Mouse (Mus musculus): ENCODE data around the gene Rfx5. TPM values are rescaled to one million over a fixed set of nuclear protein-coding genes. Genes with fewer than 3 reads are reported as not detected.
"Not testable (repeated sequence)": the region's sequence is repeated elsewhere in the genome, so short reads cannot be mapped to it uniquely, and the experiment has no call there.

Rfx5 gene
- polyA plus RNA-seq, 1 experiment from 2014 or later = 10.8 TPM

GRCm38 (mm10) chr3:94943706-94944105, 10.2 kb upstream of the Rfx5 start:
- not testable (repeated sequence) for H3K27me3 ChIP-seq (ENCODE audit: low read depth, poor library complexity, severe bottlenecking); H3K36me3 ChIP-seq; H3K4me1 ChIP-seq; H3K27ac ChIP-seq; H3K4me3 ChIP-seq; DNase-seq (ENCODE audit: low spot score); H3K9me3 ChIP-seq (replicated peaks)
- WGBS = 30% methylated on average over 4 of the region's 4 CpGs

- H3K27ac ChIP-seq = no peak overlapping the region
- H3K36me3 ChIP-seq = 0 out of 2 replicates have a peak, but pooled peaks cover 4% of the 10 kb centered on the region
- no peaks in the 10 kb centered on the region for H3K9me3 ChIP-seq (replicated peaks)
- no peaks in the 10 kb centered on the region for H3K27me3 ChIP-seq (ENCODE audit: low read depth, poor library complexity, severe bottlenecking)
- no peak for DNase-seq (ENCODE audit: low spot score)
- H3K4me3 ChIP-seq = no peak overlapping the region
- 70% methylated on average over 3 of the region's 3 CpGs for WGBS
- H3K4me1 ChIP-seq = peaks cover 6% of the 10 kb centered on the region
These were observed 5.7 kb upstream of the Rfx5 start for GRCm38 (mm10) chr3:94948066-94948614.

- no peak overlapping the region for H3K27ac ChIP-seq
- DNase-seq (ENCODE audit: low spot score) = no peak
- no peak overlapping the region for H3K4me3 ChIP-seq
- H3K9me3 ChIP-seq (replicated peaks) = no peaks in the 10 kb centered on the region
- no peaks in the 10 kb centered on the region for H3K27me3 ChIP-seq (ENCODE audit: low read depth, poor library complexity, severe bottlenecking)
- H3K4me1 ChIP-seq = peaks cover 9% of the 10 kb centered on the region
- 0 out of 2 replicates have a peak, but pooled peaks cover 4% of the 10 kb centered on the region for H3K36me3 ChIP-seq
- WGBS = 87% methylated on average over 3 of the region's 3 CpGs
These were observed 4.2 kb upstream of the Rfx5 start for GRCm38 (mm10) chr3:94949645-94950044.

- H3K9me3 ChIP-seq (replicated peaks) = no peaks in the 10 kb centered on the region
- DNase-seq (ENCODE audit: low spot score) = no peak
- H3K36me3 ChIP-seq = peaks cover 32% of the 10 kb centered on the region
- WGBS = 64% methylated on average over 5 of the region's 5 CpGs
- H3K27ac ChIP-seq = peak overlapping the region; percentile 98
- peaks cover 16% of the 10 kb centered on the region for H3K4me1 ChIP-seq
- peak overlapping the region; percentile 84 for H3K4me3 ChIP-seq
- no peaks in the 10 kb centered on the region for H3K27me3 ChIP-seq (ENCODE audit: low read depth, poor library complexity, severe bottlenecking)
These were observed 1.1 kb upstream of the Rfx5 start for GRCm38 (mm10) chr3:94952806-94953205.

DNA sequence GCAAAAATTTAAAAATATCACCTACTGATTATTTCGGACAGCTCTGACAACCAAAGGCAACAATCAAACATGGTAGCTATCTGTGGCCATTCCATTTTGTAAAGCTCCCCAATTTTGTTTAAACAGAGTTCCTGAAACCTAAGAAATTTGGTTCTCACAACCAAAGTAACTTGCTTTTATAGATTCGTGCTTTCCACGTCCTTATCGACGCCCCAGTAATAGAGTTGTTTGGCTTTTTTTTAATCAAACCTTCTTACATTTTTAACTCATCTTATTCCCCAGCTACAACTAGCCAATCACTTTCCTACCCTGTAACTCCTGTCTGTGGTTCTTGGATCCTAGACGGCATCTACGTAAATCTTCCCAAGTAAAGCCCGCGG, 501 bp upstream of the Rfx5 start:
- no peaks in the 10 kb centered on the region for H3K27me3 ChIP-seq (ENCODE audit: low read depth, poor library complexity, severe bottlenecking)
- peaks cover 16% of the 10 kb centered on the region for H3K4me1 ChIP-seq
- peaks cover 38% of the 10 kb centered on the region for H3K36me3 ChIP-seq
- peak overlapping the region; percentile 98 for H3K27ac ChIP-seq
- no peaks in the 10 kb centered on the region for H3K9me3 ChIP-seq (replicated peaks)
- DNase-seq (ENCODE audit: low spot score) = no peak
- H3K4me3 ChIP-seq = peak overlapping the region; percentile 84
- 27% methylated on average over 9 of the region's 9 CpGs for WGBS

GRCm38 (mm10) chr3:94958295-94958694, 4.4 kb downstream of the Rfx5 start:
- peaks cover 44% of the 10 kb centered on the region for H3K36me3 ChIP-seq
- no peaks in the 10 kb centered on the region for H3K9me3 ChIP-seq (replicated peaks)
- no peaks in the 10 kb centered on the region for H3K27me3 ChIP-seq (ENCODE audit: low read depth, poor library complexity, severe bottlenecking)
- WGBS = 93% methylated on average over 8 of the region's 8 CpGs
- DNase-seq (ENCODE audit: low spot score) = no peak
- H3K4me3 ChIP-seq = no peak overlapping the region
- H3K4me1 ChIP-seq = peaks cover 15% of the 10 kb centered on the region
- no peak overlapping the region for H3K27ac ChIP-seq

DNA sequence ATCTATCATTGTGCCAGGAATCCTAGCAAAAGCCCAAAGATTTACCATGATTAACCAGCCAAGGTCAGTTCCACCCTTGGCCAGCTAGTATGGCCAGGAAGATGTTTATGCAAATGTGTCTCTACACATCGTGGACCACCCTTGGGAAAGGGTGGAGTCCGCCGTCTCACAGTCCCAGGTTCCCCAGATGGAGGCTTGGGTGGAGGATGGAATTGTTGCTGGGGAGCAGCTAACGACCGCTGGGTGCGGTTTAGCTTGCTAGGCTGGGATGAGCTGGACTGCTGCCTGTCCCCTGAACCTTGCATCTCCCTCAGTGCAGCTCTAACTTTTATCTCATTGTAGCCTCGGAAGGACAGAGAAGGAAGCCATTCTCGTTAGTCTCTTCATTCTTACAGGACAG, 6.0 kb downstream of the Rfx5 start:
- Histone ChIP-seq H3K9me3 (replicated peaks) (no peaks in the 10 kb centered on the region), H3K27me3 (ENCODE audit: low read depth, poor library complexity, severe bottlenecking) (no peaks in the 10 kb centered on the region), H3K4me3 (no peak overlapping the region), H3K4me1 (peaks cover 10% of the 10 kb centered on the region), H3K27ac (no peak overlapping the region), H3K36me3 (peaks cover 44% of the 10 kb centered on the region)
- whole genome bisulfite sequencing = 51% methylated on average over 8 of the region's 8 CpGs
- no peak for DNase-seq (ENCODE audit: low spot score)

GRCm38 (mm10) chr3:94960322-94960721, 6.4 kb downstream of the Rfx5 start:
- H3K4me1 ChIP-seq = peaks cover 5% of the 10 kb centered on the region; the same call in 1 of the 2 replicates
- peaks cover 41% of the 10 kb centered on the region for H3K36me3 ChIP-seq
- H3K27ac ChIP-seq = no peak overlapping the region
- H3K4me3 ChIP-seq = no peak overlapping the region
- WGBS = 59% methylated on average over 5 of the region's 5 CpGs
- no peak for DNase-seq (ENCODE audit: low spot score)
- H3K9me3 ChIP-seq (replicated peaks) = no peaks in the 10 kb centered on the region
- no peaks in the 10 kb centered on the region for H3K27me3 ChIP-seq (ENCODE audit: low read depth, poor library complexity, severe bottlenecking)

DNA sequence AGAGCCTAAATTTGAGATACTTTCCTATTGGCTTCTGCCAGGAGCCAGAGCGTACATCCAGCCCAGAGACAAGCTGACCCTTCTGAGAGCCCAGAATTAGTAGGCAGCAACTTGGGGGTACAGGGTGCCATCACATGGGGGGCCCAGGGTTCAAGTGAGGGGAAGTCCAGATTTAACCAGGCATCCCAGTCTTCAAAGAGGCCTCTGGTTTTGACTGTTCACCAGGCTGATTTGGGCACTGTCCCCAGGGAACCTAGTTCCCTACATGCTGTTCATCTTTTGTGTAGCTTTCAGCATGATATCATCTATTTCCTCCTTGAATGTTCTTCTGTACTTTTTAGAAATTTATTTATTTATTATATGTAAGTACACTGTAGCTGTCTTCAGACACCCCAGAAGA, 11.1 kb downstream of the Rfx5 start:
- DNase-seq (ENCODE audit: low spot score) = no peak
- Histone ChIP-seq H3K4me3 (no peak overlapping the region), H3K4me1 (0 out of 2 replicates have a peak, but pooled peaks cover 4% of the 10 kb centered on the region), H3K9me3 (replicated peaks) (no peaks in the 10 kb centered on the region), H3K27ac (no peak overlapping the region), H3K27me3 (ENCODE audit: low read depth, poor library complexity, severe bottlenecking) (no peaks in the 10 kb centered on the region), H3K36me3 (no peaks in the 10 kb centered on the region)
- WGBS = 81% methylated on average over 1 of the region's 1 CpGs

DNA sequence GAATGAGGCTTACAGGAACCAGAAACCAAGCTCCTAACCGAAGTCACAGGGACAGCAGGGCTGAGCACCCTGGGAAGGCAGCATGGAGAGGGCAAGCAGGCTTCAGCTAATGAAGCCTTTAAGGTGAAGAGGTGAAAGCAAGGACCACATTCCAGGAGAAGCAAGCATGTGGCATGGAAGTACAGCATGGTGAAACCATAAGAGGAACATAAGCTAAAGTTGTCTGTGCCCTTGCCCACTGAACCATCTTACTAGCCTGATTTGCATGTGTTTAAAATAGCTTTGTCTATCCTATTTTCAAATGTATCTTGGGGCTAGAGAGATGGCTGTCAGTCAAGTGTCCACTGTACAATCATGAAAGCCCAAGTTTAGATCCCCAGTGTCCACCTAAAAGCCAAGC, 12.0 kb downstream of the Rfx5 start:
- no peaks in the 10 kb centered on the region for H3K9me3 ChIP-seq (replicated peaks)
- H3K36me3 ChIP-seq = no peaks in the 10 kb centered on the region
- H3K27me3 ChIP-seq (ENCODE audit: low read depth, poor library complexity, severe bottlenecking) = no peaks in the 10 kb centered on the region
- WGBS = 78% methylated on average over 1 of the region's 1 CpGs
- no peak overlapping the region for H3K4me3 ChIP-seq
- H3K27ac ChIP-seq = no peak overlapping the region
- DNase-seq (ENCODE audit: low spot score) = no peak
- H3K4me1 ChIP-seq = no peaks in the 10 kb centered on the region

- Histone ChIP-seq H3K4me1 (peaks cover 11% of the 10 kb centered on the region), H3K9me3 (replicated peaks) (no peaks in the 10 kb centered on the region), H3K36me3 (peaks cover 8% of the 10 kb centered on the region), H3K4me3 (no peak overlapping the region), H3K27ac (no peak overlapping the region), H3K27me3 (ENCODE audit: low read depth, poor library complexity, severe bottlenecking) (no peaks in the 10 kb centered on the region)
- 92% methylated on average over 3 of the region's 3 CpGs for WGBS
- DNase-seq (ENCODE audit: low spot score) = no peak
These were observed 18.7 kb downstream of the Rfx5 start for GRCm38 (mm10) chr3:94972552-94972951.

DNA sequence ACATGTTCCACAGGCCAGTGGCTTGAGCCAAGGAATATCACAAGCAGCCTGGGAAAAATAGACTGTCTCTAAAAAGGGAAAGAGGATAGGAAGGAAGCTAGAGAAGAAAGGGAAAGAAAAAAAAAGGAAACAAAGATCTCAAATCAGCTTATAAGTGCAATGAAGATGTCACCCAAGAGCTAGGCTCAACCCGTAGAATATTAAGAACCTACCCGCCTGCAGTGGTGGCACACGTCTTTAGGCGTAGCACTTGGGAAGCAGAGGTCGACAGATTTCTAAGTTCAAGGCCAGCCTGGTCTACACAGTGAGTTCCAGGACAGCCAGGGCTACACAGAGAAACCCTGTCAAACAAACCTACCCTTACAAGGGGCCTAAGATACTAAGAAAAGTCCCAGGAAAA, 19.7 kb downstream of the Rfx5 start:
- peaks cover 11% of the 10 kb centered on the region for H3K4me1 ChIP-seq
- H3K36me3 ChIP-seq = peaks cover 18% of the 10 kb centered on the region
- H3K9me3 ChIP-seq (replicated peaks) = no peaks in the 10 kb centered on the region
- WGBS = 88% methylated on average over 5 of the region's 5 CpGs
- peak overlapping the region; percentile 91 for H3K4me3 ChIP-seq
- no peaks in the 10 kb centered on the region for H3K27me3 ChIP-seq (ENCODE audit: low read depth, poor library complexity, severe bottlenecking)
- peak overlapping the region; percentile 96; the same call in 1 of the 2 replicates for H3K27ac ChIP-seq
- no peak for DNase-seq (ENCODE audit: low spot score)

GRCm38 (mm10) chr3:94974026-94974527, 20.2 kb downstream of the Rfx5 start:
- WGBS = 24% methylated on average over 9 of the region's 9 CpGs
- no peak for DNase-seq (ENCODE audit: low spot score)
- Histone ChIP-seq H3K4me3 (peak overlapping the region; percentile 91), H3K9me3 (replicated peaks) (no peaks in the 10 kb centered on the region), H3K27ac (peak overlapping the region; percentile 96), H3K27me3 (ENCODE audit: low read depth, poor library complexity, severe bottlenecking) (no peaks in the 10 kb centered on the region), H3K36me3 (peaks cover 18% of the 10 kb centered on the region), H3K4me1 (peaks cover 11% of the 10 kb centered on the region)
